Mouse (Mus musculus) liver, adult 2 months (tissue): Measurements from ENCODE around the gene Ppp3cb.

Experiments used
- CTCF ChIP-seq: fragments of 200-500 bp; IDR thresholded peaks from 2 replicates; pipeline ENCODE4 v1.5.1; 2011; ENCODE audit warnings: low read depth, low read length, control low read depth
- POLR2A ChIP-seq: fragments of 200-500 bp; IDR thresholded peaks from 2 replicates; pipeline ENCODE4 v1.6.1; 2011; ENCODE audit warnings: low read length, control low read depth; ENCODE audit not compliant: insufficient read depth; ENCODE audit errors: extremely low read depth

DNA sequence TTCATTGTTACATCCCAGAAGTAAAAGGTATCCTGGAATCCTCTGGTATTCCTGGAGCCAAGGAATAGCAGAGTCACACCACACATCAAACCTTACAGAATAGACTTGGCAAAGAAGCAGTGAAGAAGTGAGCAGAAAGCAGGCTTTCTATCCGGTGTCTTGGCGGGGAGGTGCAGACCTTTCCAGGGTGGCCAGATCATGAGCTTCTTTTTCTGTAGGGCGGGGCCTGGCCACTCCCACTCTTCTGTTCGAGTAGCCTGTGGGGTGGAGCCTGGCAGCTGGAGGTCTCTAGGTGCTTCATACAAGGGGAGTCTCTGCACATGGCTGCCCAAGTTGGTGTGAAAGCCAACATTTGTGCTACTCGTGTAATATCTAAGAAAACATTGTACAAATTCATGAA, 65.2 kb downstream of the Ppp3cb start:
- TF ChIP-seq CTCF = no peak
- TF ChIP-seq POLR2A = no peak
